Mouse (Mus musculus): ENCODE measurements around the gene Hcrtr1. TPM values are rescaled to one million over a fixed set of nuclear protein-coding genes. Genes with fewer than 3 reads are reported as not detected.

Hcrtr1 gene
- total RNA-seq, 2 experiments from 2014 or later = 1.6 to 2.3 TPM

DNA sequence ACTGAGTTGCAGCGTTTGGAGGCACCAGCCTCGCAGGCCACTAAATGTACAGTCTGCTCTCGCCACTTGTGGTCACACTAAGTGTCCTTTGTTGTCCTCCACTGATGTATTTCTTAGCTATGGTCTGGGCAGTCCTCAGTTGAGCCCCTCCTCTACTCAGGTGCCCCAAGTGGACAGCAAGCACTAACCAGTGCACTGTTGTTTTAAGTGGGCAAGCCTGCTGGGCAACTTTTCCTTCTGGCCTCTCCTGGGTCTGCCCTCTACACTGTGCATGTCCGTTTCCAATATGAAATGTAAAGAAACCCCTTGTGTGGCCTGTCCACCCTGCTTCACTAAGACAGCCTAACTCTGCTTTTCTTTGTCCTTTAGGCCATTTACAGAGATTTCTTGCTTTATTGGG lies 15.0 kb downstream of the Hcrtr1 start:
- DNase-seq (ENCODE audit: low spot score in 2 of 2) = no peak

DNA sequence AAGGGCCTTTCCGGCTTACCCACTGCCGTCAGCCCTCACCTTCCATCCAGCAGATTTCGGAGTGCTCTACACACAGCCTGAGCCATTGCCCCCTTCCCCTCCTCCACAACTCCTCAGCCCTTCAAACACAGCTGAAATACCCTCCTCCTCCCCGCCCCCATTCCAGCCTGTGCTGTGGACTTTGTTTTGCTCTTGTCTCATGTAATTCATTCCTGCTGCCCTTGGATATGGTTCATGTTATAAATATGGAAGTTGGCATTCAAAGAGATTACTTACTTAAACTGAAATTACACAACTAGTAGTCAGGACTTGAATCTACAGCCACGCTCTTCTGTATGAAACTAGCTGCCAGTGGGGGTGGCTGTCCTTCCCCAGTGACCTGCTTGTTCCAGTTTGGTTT lies 16.1 kb downstream of the Hcrtr1 start:
- no peak for DNase-seq (ENCODE audit: low spot score in 2 of 2)

DNA sequence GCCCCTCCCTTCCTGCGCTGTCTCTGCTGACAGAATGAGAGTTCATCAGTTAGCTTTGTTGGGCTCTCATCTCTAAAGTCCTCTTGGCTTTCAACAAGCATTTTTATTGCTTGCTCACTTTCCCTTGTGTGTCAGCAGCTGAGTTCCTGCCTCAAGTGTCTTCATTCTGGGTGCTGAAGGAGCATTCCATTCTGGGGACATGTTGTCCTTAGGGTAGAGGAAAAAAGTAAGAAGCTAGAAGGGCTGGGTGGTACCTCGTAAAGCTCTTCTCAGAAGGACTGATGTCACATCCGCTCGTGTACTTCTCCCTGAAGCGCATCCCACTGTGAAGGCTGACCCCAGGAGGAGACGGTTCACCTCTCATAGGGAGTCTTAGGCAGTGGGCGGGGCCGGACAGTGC lies 17.6 kb downstream of the Hcrtr1 start:
- DNase-seq (ENCODE audit: low spot score in 2 of 2) = no peak

DNA sequence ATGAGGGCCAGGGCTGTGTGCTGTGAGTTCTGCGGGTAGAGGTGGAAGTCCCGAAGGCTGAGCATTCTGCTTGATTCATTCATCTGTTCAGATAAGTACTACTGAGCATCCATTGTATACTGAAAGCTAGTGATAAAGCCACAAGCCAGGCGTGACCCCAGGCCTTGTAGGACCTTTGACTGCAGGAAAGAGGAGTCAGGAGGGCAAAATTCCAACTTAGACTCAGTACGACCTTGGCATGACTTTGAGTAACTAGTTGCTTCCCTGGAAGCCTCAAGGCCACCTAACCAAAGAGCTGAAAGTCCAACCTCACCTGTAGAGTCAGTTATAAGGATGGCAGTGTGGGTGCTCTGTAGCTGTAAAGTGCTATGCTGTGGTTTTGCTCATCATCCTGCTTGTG lies 18.4 kb downstream of the Hcrtr1 start:
- DNase-seq (ENCODE audit: low spot score in 2 of 2) = no peak

DNA sequence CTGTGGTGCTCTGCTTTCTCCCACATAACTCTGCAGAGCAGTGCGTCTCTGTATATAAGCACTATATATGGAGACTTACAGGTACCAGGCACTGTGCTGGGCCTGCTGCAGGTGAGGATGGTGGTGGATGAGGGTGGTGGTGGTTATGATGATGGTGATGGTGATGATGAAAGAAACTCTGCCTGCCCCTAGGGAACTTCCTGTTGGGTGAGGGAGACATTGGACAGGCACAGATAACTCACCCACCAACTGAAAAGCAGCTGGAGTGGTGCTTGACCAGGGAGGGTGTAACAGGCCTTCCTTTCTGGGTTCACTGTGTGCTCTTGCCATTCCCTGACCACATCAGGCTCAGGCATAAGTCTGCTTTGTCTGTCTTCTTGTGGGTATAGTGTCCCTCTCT lies 26.4 kb downstream of the Hcrtr1 start:
- no peak for DNase-seq (ENCODE audit: low spot score in 2 of 2)

DNA sequence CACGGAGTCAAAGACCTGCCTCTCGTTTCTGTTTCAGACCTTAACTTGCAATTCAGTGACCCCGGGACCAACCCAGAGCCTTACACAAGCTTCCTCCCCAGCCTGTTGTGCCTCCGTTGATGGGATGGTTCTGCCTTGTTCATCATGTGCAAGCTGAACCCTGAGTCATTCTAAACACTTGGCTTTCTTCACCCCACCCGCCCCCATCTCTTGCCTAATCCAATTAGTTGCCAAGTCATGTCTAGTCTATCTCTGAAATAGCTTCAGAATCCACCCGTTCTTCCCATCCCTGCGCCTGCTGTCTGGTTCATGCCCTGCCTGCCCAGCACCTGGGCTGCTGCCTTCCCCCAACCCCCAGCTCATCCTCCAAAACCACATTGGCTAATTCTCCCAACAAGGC lies 26.9 kb downstream of the Hcrtr1 start:
- peak; percentile 29 to 68 for DNase-seq (ENCODE audit: low spot score in 2 of 2)

DNA sequence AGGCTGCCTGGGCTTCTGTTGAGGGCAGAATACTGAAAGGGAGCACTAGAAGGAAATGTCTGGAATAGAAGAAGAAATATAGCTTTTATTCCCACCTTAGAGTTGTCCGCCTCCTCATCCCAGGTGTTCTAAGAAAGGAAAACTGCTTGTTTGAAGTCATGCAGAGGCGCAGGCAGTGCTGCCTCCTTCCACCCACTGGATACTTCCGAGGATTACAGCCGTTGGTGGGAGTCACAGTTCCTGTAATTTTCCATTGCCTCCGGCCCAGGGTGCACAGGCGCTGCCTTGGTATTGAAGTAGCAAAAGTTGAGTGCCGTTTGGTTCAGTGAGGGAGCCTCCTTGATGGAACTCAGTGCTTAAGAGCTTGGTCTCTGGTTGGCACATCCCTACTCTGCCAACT lies 29.1 kb downstream of the Hcrtr1 start:
- no peak for DNase-seq (ENCODE audit: low spot score in 2 of 2)

DNA sequence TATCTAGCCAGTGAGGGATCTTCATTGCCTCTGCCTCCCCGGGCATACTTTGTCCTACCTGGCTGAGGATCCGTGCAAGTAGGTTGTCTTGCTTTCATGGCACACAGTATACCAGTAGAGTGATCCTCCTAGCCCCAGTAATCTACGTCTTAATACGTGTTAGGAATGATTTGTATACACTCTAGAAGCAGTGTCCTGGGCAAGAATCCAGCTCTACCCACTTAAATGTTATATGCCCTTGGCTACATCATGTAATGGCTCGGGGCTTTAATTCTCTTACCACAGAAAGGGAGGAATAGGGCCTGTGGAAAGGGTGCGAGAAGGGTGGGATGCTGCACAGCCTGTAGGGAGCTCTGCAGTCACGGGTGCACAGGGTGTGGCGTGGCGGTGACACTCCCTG lies 29.5 kb downstream of the Hcrtr1 start:
- no peak for DNase-seq (ENCODE audit: low spot score in 2 of 2)

DNA sequence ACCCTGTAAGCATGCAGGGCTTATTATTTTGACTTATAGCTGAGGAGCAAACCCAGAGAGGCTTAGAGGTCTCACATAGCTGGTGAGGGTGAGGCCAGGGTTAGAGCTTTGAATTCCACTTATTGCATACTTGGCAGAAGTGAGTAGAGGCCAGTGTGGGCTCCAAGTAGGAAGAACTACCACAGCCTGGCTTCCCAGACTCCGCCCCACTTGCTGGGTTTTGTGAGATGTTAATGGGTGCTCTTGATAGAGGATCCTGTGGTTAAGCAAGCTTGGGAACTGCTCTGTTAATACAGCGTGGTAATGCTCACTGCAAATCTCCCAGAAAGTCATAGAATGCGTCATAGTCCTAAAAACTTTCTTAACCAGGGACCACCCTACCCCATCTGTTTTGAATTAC lies 30.2 kb downstream of the Hcrtr1 start:
- DNase-seq (ENCODE audit: low spot score in 2 of 2) = no peak

DNA sequence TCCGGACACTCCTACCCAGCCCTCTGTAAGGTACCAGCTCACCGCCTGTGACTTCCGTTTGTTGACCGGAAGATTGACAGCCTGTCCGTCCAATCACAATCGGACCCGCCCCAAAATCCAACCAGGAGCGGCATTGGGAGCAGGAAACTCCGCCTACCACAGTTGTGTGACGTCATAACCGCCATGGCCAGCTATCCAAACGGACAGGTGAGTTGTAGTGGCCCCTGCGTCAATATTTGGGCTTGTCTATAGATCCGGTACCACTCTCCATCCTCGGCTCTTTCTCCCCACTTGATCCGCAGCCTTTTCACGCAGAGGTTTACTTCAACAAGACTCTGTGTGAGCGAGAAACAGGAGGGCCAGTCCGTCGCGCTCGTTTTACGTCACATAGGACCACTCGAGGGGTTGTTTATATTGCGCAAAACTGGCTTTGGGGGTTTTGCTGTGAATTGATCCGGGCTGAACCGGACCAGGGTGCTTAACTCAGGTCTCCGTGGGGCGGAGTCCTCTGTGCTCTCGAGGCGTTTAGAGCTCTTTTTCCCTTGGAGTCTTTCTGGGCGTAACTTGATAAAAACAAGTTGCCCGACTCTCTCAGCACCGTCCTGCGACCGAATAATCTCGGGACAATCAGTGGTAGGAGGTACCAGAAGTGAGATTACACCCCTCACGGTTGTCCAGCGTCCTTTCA lies 31.6 kb downstream of the Hcrtr1 start:
- DNase-seq (ENCODE audit: low spot score in 2 of 2) = peak; percentile 99 to 100

DNA sequence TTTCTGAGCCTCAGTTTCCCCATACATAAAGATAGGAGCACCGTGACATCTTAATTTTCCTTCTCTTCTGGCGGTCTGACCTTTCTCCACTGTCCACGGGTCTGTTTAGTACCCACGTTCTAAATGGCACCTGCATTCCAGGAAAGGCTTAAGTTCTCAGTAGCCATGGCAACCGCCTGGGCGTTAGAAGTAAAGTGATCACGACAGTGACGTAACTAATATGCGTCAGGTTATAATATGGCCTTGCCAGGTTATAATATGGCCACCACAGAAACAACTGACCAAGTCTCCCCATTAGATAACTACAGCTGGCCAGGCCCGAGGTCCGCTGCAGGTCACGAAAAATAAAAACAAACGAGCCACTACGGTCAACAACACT lies 32.1 kb downstream of the Hcrtr1 start:
- no peak for DNase-seq (ENCODE audit: low spot score in 2 of 2)

DNA sequence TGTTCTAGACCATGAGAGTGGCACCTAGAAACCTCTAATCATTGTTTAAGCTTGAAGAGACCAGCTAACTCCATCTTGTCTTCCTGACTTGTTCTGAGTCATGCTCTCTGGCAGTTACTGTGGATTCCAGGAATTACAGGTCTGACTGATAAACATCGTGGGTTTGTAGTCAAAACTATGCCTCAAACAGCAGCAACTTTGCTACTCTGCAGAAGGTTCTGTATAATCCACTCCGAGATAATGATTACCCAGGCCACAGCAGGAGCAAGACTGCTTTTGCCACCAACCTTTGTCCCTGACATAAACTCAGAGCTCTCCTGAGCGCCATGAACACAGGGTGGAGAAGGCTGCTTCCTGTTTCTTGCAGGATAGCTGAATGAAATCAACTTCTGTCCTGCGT lies 34.6 kb downstream of the Hcrtr1 start:
- DNase-seq (ENCODE audit: low spot score in 2 of 2) = no peak

DNA sequence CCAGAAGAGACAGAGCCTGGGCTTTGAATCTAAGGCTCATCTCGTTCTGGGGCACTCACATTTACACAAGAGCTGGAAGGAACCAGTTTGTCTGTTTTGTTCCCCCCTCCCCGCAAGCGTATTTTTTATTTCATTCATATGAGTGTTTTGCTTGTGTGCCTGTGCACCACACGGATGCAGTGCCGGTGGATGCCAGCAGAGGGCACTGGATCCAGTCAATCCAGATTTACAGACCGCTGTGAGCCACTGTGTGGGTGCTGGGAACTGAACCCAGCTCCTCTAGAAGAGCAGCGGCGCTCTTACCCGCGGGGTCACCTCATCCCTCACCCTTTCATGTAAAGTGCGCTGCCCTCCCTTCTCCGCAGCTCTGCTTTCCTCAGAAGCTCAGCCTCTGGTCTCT lies 35.5 kb downstream of the Hcrtr1 start:
- no peak for DNase-seq (ENCODE audit: low spot score in 2 of 2)

DNA sequence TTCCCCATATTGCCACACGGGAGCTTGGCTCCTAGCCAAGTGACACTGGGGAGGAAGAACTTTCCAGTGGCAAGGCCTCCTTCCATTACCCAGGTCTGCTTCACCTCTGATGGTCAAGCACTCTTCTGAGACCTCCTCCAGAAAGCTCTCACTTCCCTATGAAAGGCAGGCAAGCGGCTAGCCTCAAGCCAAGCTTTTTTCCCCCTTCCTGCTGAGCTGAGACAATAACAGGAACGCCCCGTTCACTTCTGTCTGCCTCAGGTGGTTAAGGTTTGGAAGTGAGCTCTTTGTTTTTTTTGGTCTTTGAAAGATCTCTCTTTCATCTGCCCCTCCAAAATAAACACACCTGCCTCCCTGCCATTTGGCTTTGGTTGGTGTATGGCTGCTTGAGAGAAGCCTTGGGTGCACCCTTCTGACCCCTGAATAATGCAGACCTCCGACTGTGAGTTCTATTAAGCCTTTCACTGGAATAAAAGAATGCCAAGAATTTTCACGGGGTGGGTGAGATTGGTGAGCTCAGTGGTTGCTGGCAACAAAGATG lies 37.0 kb downstream of the Hcrtr1 start, which contains the start of gene Pef1:
Pef1 (plus strand) TSS at position 448 of the 541 bp plus-strand sequence.
- no peak for DNase-seq (ENCODE audit: low spot score in 2 of 2)

DNA sequence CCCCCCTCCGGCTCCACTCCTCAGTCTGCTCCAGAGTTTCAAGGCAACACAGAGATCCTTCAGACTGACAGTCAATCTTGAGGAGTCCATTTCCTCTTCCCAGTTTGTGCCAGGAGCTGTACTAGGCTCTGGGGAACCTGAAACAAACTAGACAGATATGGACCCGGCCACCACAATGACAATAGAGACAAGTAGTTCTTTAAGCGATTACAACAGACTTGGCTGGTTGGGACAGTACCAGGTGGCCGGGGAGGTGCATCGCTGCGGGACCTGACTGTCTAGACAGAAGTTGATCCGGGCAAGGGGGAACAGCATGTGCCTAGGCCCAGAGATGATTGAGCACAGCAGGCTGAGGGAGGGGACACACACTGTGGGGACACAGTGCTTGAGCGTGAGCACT lies 38.0 kb downstream of the Hcrtr1 start:
- no peak for DNase-seq (ENCODE audit: low spot score in 2 of 2)

DNA sequence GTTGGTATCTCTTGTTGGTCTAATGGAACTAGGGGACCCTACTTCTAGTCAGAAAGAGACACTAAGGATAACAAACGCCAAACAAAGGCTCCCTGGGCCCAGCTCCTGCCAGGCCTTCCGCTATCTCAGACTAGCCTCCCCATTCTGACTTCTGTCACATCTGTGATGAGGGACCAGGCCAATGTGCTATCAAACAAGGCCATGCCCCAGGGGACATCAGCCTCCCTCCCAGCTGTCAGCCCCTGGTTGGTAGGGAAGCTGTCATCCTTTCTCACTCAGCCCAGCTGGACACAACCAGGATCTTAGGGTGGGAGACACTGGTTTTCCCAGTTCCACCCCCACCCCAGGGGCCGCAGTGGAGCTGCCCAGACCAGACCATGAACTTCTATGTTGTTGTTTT lies 44.0 kb downstream of the Hcrtr1 start:
- no peak for DNase-seq (ENCODE audit: low spot score in 2 of 2)

DNA sequence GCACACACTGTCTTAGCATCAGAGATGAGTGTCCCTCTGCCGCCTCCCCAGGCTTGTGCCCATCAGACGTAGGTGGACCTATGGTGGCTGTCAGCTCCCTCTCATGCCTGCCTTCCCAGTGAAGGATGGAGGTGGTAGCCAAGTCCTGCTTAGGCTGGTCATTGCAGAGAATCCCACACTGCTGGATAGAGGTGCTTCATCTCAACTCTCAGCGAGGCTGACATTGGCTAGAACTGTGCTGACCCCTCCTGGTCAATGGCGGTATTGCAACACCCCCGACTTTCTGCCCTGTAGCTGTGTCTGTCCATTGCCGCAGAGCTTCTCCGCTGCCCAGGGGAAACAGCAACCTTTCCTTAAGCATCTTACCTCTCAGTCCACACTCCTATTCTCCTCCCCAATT lies 51.9 kb downstream of the Hcrtr1 start:
- peak; percentile 88 to 97 for DNase-seq (ENCODE audit: low spot score in 2 of 2)

DNA sequence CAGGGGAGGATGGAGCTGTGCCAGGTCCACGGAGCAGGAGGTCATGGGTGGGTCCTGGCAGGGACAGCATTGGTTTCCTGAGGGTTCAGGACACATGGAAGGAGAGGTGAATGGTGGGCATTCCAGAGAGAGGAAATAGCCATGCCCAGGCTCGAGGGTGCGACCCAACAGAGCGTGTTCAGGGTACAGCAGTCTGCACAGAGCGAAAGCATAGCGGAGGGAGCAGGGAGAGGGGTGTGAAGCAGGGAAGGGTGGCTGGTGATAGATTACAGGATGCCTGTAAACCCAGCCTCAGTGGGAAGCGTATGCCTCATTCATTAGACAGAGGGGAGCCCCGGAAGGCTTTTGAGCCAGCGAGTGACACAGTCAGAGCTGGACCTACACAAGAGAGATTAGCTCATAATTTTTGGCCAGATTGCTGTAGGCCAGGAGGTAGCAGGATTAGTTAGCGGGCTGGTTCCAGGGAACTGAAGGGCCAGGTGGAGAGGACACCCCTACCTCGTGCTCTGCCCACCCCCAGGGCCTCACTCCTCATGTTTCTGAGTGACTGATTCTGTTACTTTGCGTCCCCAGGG lies 53.8 kb downstream of the Hcrtr1 start:
- no peak for DNase-seq (ENCODE audit: low spot score in 2 of 2)

DNA sequence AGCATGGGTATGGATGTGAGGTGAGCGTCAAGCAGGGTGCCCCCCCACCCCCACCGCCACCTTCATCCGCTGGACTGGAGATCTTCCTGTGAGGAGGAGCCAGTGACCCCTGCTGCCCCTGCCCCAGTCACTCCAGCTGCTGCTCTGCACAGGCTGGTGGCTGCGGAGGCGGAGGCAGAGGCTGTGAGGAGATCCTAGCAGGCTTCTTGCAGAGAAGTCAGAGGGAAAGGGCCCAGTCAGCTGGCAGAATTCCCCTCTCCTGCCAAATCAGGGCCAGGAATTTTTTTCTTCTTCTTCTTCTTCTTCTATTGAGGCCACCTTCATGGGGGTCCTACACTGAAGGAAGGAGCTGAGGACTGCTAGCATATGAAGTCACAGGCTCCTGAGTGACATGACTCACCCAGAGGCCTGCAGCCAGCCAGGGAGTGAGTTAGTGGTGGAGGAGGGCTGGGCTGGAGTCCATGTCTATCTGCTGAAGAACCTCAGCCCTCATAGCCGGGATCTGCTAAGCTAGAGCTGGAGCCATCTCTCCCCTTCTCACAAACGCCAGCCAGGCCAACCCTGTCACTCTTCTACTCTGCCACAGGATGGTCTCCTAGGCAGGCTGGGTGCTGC lies 54.7 kb downstream of the Hcrtr1 start:
- DNase-seq (ENCODE audit: low spot score in 2 of 2) = peak in 1 of 2 experiments; percentile 33

DNA sequence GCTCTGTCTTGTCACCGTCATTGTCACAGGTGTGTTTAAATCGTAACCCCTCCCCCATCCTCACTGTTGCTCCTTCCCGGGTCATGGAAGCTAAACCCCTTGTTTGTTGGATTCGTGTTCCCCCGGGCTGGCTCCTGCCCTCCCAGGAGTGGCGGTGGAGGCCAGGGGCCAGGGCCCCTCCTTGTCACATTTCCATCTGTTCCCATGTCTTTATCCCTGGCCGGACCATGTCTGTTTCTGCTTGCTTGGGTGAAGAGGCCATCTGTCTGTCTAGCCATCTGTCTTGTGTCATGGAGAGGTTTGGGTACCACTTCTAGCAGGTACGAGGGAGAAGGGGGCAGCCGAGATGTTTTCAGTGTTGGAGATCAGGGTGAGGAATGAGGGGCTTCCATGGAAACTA lies 56.9 kb downstream of the Hcrtr1 start:
- no peak for DNase-seq (ENCODE audit: low spot score in 2 of 2)

DNA sequence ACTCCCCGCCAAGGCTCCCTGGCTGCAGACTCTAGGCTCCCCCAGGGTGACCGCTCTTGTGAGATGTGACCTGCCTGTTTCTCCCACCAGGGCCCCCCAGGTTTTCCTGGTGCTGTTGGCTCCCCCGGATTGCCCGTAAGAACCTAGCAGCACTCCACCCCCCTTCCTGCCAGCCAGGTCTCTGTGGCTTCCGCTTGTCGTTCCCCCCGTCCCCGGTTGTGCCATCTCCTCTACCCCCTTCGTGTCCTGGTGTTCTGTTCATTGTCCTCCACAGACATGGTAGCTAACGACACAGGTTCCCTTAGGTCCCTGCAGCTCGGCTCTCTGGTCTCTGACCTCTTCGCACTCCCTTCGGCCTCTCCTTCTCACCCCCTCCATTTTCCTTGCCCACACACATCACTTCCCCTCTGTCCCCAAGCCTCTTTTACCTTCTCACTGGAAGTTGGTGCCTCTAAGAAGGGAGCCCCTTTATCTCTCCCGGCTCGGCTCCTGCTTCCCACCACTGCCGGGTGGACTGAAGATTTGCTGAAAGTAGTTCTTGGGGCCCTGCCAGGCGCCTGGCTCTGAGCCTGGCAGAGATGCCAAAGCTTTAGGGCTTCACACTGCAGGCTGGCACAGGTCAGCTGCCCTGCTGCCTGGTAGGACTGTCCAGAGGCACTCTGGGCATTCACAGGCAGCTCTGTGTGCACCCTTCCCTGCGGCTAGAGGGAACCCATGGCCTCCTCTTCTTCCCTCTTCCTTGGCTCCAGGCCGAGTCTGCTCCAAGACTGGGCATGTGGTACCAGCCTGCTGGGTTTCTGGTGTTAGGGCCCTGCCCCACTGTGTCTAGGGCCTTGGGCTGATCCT lies 57.6 kb downstream of the Hcrtr1 start:
- DNase-seq (ENCODE audit: low spot score in 2 of 2) = peak; percentile 35 to 65
